In genomic region chr10:9053371-9053770, GRCm38 (mm10) we compare ENCODE assay signal across 8 mouse cellular contexts.
DNase-seq lines count a peak whose midpoint lies in the region; ATAC-seq and TF ChIP-seq lines count a peak whose summit lies in the region.

No protein-coding gene starts in this region.

- peak; percentile 77 for TF ChIP-seq CTCF in left cerebral cortex, adult 2 months (IDR thresholded peaks at IDR 0.05)

- ATAC-seq in embryonic facial prominence, embryonic 11.5 days (replicated peaks; ENCODE audit: insufficient number of reproducible peaks, low FRiP score, low TSS enrichment, low read depth), result no peak
- 0 out of 2 replicates have a peak, but pooled peaks have one; percentile 32 for ATAC-seq in common myeloid progenitor, adult 5-6 weeks (replicated peaks; ENCODE audit: low read depth, poor library complexity, severe bottlenecking)

- intact Hi-C loops in left cerebral cortex, adult 2 months (cut with DNase I), result loop anchor here (1.0 to 5.0 kb wide), 3 partner anchors 524 to 699 kb away; no protein-coding TSS in a partner anchor

- no peaks in the 10 kb centered on the region for H3K4me1 ChIP-seq in embryonic facial prominence, embryonic 11.5 days (ENCODE audit: control insufficient read depth, insufficient read depth, low read length)
- no peaks in the 10 kb centered on the region for H3K4me1 ChIP-seq in embryonic facial prominence, embryonic 10.5 days

- H3K4me3 ChIP-seq in embryonic facial prominence, embryonic 11.5 days (ENCODE audit: low read depth, low read length), result no peak overlapping the region
- no peak overlapping the region for H3K4me3 ChIP-seq in embryonic facial prominence, embryonic 10.5 days
- no peak overlapping the region for H3K4me3 ChIP-seq in left cerebral cortex, adult 2 months

- no peak overlapping the region for H3K9ac ChIP-seq in embryonic facial prominence, embryonic 11.5 days (replicated peaks; ENCODE audit: low read length)

- WGBS in embryonic facial prominence, embryonic 11.5 days, result 49% methylated on average over 4 of the region's 4 CpGs
- WGBS in embryonic facial prominence, embryonic 10.5 days, result 64% methylated on average over 4 of the region's 4 CpGs

- no peaks in the 10 kb centered on the region for H3K36me3 ChIP-seq in embryonic facial prominence, embryonic 11.5 days (replicated peaks; ENCODE audit: control insufficient read depth, insufficient read depth, low read depth, low read length)
- H3K36me3 ChIP-seq in embryonic facial prominence, embryonic 10.5 days (replicated peaks), result no peaks in the 10 kb centered on the region

- H3K27me3 ChIP-seq in embryonic facial prominence, embryonic 11.5 days (ENCODE audit: control insufficient read depth, insufficient read depth, low read length), result no peaks in the 10 kb centered on the region
- 0 out of 2 replicates have a peak, but pooled peaks cover 4% of the 10 kb centered on the region for H3K27me3 ChIP-seq in embryonic facial prominence, embryonic 10.5 days (replicated peaks; ENCODE audit: low read depth, poor library complexity, severe bottlenecking)

- H3K4me2 ChIP-seq in embryonic facial prominence, embryonic 11.5 days (ENCODE audit: low read depth, low read length), result no peak overlapping the region

- H3K9me3 ChIP-seq in embryonic facial prominence, embryonic 11.5 days (replicated peaks; ENCODE audit: control insufficient read depth, low read length), result no peaks in the 10 kb centered on the region
- no peaks in the 10 kb centered on the region for H3K9me3 ChIP-seq in embryonic facial prominence, embryonic 10.5 days

- H3K27ac ChIP-seq in embryonic facial prominence, embryonic 11.5 days (replicated peaks; ENCODE audit: low read depth, low read length), result no peak overlapping the region
- H3K27ac ChIP-seq in embryonic facial prominence, embryonic 10.5 days (replicated peaks), result no peak overlapping the region
- H3K27ac ChIP-seq in left cerebral cortex, adult 2 months, result no peak overlapping the region

- DNase-seq in embryonic facial prominence, embryonic 11.5 days (ENCODE audit: low spot score), result peak; percentile 70
- no peak for DNase-seq in embryonic facial prominence, embryonic 10.5 days (ENCODE audit: low spot score)
- DNase-seq in left cerebral cortex, adult 2 months (ENCODE audit: extremely low spot score in 1 of 2, low spot score in 2 of 2), result no peak
- no peak for DNase-seq in left cerebral cortex, adult 8-10 months (ENCODE audit: low spot score in 2 of 2)
- DNase-seq in mesoderm, embryonic 11.5 days (ENCODE audit: low read depth, low spot score), result peak; percentile 42
- no peak for DNase-seq in adrenal gland, postnatal 14 days
- DNase-seq in urinary bladder, postnatal 10 days (ENCODE audit: low spot score), result no peak

Comparison
In these comparisons a context has a peak if more than half of its experiments do, and no peak if none do; other contexts are left out.
1. DNase-seq: peak in embryonic facial prominence, embryonic 11.5 days (single experiment) and mesoderm, embryonic 11.5 days (single experiment); none in embryonic facial prominence, embryonic 10.5 days (single experiment), left cerebral cortex, adult 2 months (0 of 2), left cerebral cortex, adult 8-10 months (0 of 2), adrenal gland, postnatal 14 days (single experiment) and urinary bladder, postnatal 10 days (single experiment).